Mouse (Mus musculus): Measurements from ENCODE around the gene Rhoh.

Rhoh gene

GRCm38 (mm10) chr5:65861154-65861944 is at the start of gene Rhoh:
Rhoh (plus strand) TSS chr5:65861213.
- DNase-seq (ENCODE audit: inconsistent age in 2 of 2, low spot score in 1 of 2) = no peak

GRCm38 (mm10) chr5:65823601-65824133 is 37.3 kb upstream of the Rhoh start:
- peak; percentile 32 to 82 for DNase-seq (ENCODE audit: inconsistent age in 2 of 2, low spot score in 1 of 2)

- DNase-seq (ENCODE audit: inconsistent age in 2 of 2, low spot score in 1 of 2) = no peak
These were observed 34.5 kb upstream of the Rhoh start for GRCm38 (mm10) chr5:65826476-65826875.

- no peak for DNase-seq (ENCODE audit: inconsistent age in 2 of 2, low spot score in 1 of 2)
These were observed 33.9 kb upstream of the Rhoh start for GRCm38 (mm10) chr5:65827102-65827501.

GRCm38 (mm10) chr5:65828261-65828660 is 32.8 kb upstream of the Rhoh start:
- no peak for DNase-seq (ENCODE audit: inconsistent age in 2 of 2, low spot score in 1 of 2)

- DNase-seq (ENCODE audit: inconsistent age in 2 of 2, low spot score in 1 of 2) = no peak
These were observed 32.0 kb upstream of the Rhoh start for GRCm38 (mm10) chr5:65829059-65829458.

GRCm38 (mm10) chr5:65831917-65832618 is 28.9 kb upstream of the Rhoh start:
- no peak for DNase-seq (ENCODE audit: inconsistent age in 2 of 2, low spot score in 1 of 2)

- no peak for DNase-seq (ENCODE audit: inconsistent age in 2 of 2, low spot score in 1 of 2)
These were observed 27.9 kb upstream of the Rhoh start for GRCm38 (mm10) chr5:65833092-65833491.

GRCm38 (mm10) chr5:65833766-65834498 is 27.1 kb upstream of the Rhoh start:
- no peak for DNase-seq (ENCODE audit: inconsistent age in 2 of 2, low spot score in 1 of 2)

GRCm38 (mm10) chr5:65838053-65838452 is 23.0 kb upstream of the Rhoh start:
- peak; percentile 11 to 62 for DNase-seq (ENCODE audit: inconsistent age in 2 of 2, low spot score in 1 of 2)

GRCm38 (mm10) chr5:65842947-65843346 is 18.1 kb upstream of the Rhoh start:
- DNase-seq (ENCODE audit: inconsistent age in 2 of 2, low spot score in 1 of 2) = no peak

- DNase-seq (ENCODE audit: inconsistent age in 2 of 2, low spot score in 1 of 2) = no peak
These were observed 14.5 kb upstream of the Rhoh start for GRCm38 (mm10) chr5:65846534-65846933.

- DNase-seq (ENCODE audit: inconsistent age in 2 of 2, low spot score in 1 of 2) = no peak
These were observed 14.1 kb upstream of the Rhoh start for GRCm38 (mm10) chr5:65846958-65847357.

GRCm38 (mm10) chr5:65847656-65848055 is 13.4 kb upstream of the Rhoh start:
- peak in 1 of 2 experiments; percentile 72 for DNase-seq (ENCODE audit: inconsistent age in 2 of 2, low spot score in 1 of 2)

- DNase-seq (ENCODE audit: inconsistent age in 2 of 2, low spot score in 1 of 2) = no peak
These were observed 10.2 kb upstream of the Rhoh start for GRCm38 (mm10) chr5:65850765-65851164.

GRCm38 (mm10) chr5:65854786-65855191 is 6.2 kb upstream of the Rhoh start:
- no peak for DNase-seq (ENCODE audit: inconsistent age in 2 of 2, low spot score in 1 of 2)

- no peak for DNase-seq (ENCODE audit: inconsistent age in 2 of 2, low spot score in 1 of 2)
These were observed 5.4 kb upstream of the Rhoh start for GRCm38 (mm10) chr5:65855571-65855970.

GRCm38 (mm10) chr5:65856591-65857411 is 4.2 kb upstream of the Rhoh start:
- no peak for DNase-seq (ENCODE audit: inconsistent age in 2 of 2, low spot score in 1 of 2)

- DNase-seq (ENCODE audit: inconsistent age in 2 of 2, low spot score in 1 of 2) = no peak
These were observed 3.1 kb upstream of the Rhoh start for GRCm38 (mm10) chr5:65857935-65858334.

- no peak for DNase-seq (ENCODE audit: inconsistent age in 2 of 2, low spot score in 1 of 2)
These were observed 2.7 kb upstream of the Rhoh start for GRCm38 (mm10) chr5:65858355-65858754.

GRCm38 (mm10) chr5:65858898-65859297 is 2.1 kb upstream of the Rhoh start:
- DNase-seq (ENCODE audit: inconsistent age in 2 of 2, low spot score in 1 of 2) = no peak

Measured in adrenal gland, adult (tissue).